Mouse (Mus musculus): ENCODE measurements around the gene Cerkl. TPM values are rescaled to one million over a fixed set of nuclear protein-coding genes. Genes with fewer than 3 reads are reported as not detected.

Cerkl gene
- polyA plus RNA-seq, 1 experiment from 2014 or later = 0.42 TPM

GRCm38 (mm10) chr2:79400045-79400444 lies 56.5 kb downstream of the Cerkl start:
- H3K4me2 ChIP-seq = no peak overlapping the region
- H3K36me3 ChIP-seq = no peaks in the 10 kb centered on the region
- no peaks in the 10 kb centered on the region for H3K9me3 ChIP-seq (replicated peaks)
- H3K4me3 ChIP-seq = no peak overlapping the region
- no peaks in the 10 kb centered on the region for H3K27me3 ChIP-seq
- 67% methylated on average over 4 of the region's 4 CpGs for WGBS
- H3K9ac ChIP-seq = no peak overlapping the region
- no peak overlapping the region for H3K27ac ChIP-seq
- ATAC-seq (replicated peaks; ENCODE audit: insufficient number of reproducible peaks, insufficient read depth, low FRiP score, low read depth) = no peak
- no peaks in the 10 kb centered on the region for H3K4me1 ChIP-seq (replicated peaks)

- no peak for ATAC-seq (replicated peaks; ENCODE audit: insufficient number of reproducible peaks, insufficient read depth, low FRiP score, low read depth)
- H3K9me3 ChIP-seq (replicated peaks) = no peaks in the 10 kb centered on the region
- H3K27ac ChIP-seq = no peak overlapping the region
- no peak overlapping the region for H3K9ac ChIP-seq
- H3K4me2 ChIP-seq = no peak overlapping the region
- H3K36me3 ChIP-seq = no peaks in the 10 kb centered on the region
- no peaks in the 10 kb centered on the region for H3K27me3 ChIP-seq
- H3K4me1 ChIP-seq (replicated peaks) = no peaks in the 10 kb centered on the region
- H3K4me3 ChIP-seq = no peak overlapping the region
- 57% methylated on average over 8 of the region's 8 CpGs for WGBS
Measured at GRCm38 (mm10) chr2:79399234-79400000, 57.2 kb downstream of the Cerkl start.

GRCm38 (mm10) chr2:79398831-79399230 lies 57.8 kb downstream of the Cerkl start:
- Histone ChIP-seq H3K36me3 (no peaks in the 10 kb centered on the region), H3K27me3 (no peaks in the 10 kb centered on the region), H3K4me3 (no peak overlapping the region), H3K9ac (no peak overlapping the region), H3K4me2 (no peak overlapping the region), H3K4me1 (replicated peaks) (no peaks in the 10 kb centered on the region), H3K9me3 (replicated peaks) (no peaks in the 10 kb centered on the region), H3K27ac (no peak overlapping the region)
- ATAC-seq (replicated peaks; ENCODE audit: insufficient number of reproducible peaks, insufficient read depth, low FRiP score, low read depth) = no peak
- 77% methylated on average over 5 of the region's 5 CpGs for WGBS

- ATAC-seq (replicated peaks; ENCODE audit: insufficient number of reproducible peaks, insufficient read depth, low FRiP score, low read depth) = no peak
- H3K4me1 ChIP-seq (replicated peaks) = no peaks in the 10 kb centered on the region
- H3K4me3 ChIP-seq = no peak overlapping the region
- no peak overlapping the region for H3K27ac ChIP-seq
- no peaks in the 10 kb centered on the region for H3K36me3 ChIP-seq
- 66% methylated on average over 2 of the region's 2 CpGs for WGBS
- H3K27me3 ChIP-seq = no peaks in the 10 kb centered on the region
- no peaks in the 10 kb centered on the region for H3K9me3 ChIP-seq (replicated peaks)
- H3K4me2 ChIP-seq = no peak overlapping the region
- H3K9ac ChIP-seq = no peak overlapping the region
Measured at GRCm38 (mm10) chr2:79398343-79398742, 58.2 kb downstream of the Cerkl start.

DNA sequence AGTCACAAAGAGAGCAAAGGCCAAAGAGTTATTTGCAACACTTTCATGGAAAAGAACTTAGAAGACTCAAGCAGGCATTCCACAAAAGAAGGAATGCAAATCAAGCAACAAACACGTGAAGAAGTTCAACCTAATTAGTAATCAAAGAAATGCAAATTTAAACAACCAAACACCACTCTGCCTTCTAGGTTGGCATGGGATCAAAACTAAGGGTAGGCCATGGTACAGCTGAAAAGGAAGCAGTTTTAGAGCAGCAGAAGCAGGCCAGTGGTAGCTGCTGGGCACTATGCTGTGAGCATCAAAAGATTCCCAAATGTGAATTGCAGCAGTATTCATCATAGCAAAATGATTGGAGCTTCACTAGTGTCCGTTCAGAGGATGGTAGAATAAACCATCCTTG lies 59.5 kb downstream of the Cerkl start:
- H3K27ac ChIP-seq = no peak overlapping the region
- 53% methylated on average over 2 of the region's 2 CpGs for WGBS
- H3K4me1 ChIP-seq (replicated peaks) = no peaks in the 10 kb centered on the region
- no peaks in the 10 kb centered on the region for H3K36me3 ChIP-seq
- no peak overlapping the region for H3K9ac ChIP-seq
- H3K27me3 ChIP-seq = no peaks in the 10 kb centered on the region
- no peaks in the 10 kb centered on the region for H3K9me3 ChIP-seq (replicated peaks)
- no peak for ATAC-seq (replicated peaks; ENCODE audit: insufficient number of reproducible peaks, insufficient read depth, low FRiP score, low read depth)
- H3K4me3 ChIP-seq = no peak overlapping the region
- no peak overlapping the region for H3K4me2 ChIP-seq

GRCm38 (mm10) chr2:79379087-79380041 lies 77.2 kb downstream of the Cerkl start:
- Histone ChIP-seq H3K9ac (no peak overlapping the region), H3K4me1 (replicated peaks) (no peaks in the 10 kb centered on the region), H3K4me2 (no peak overlapping the region), H3K9me3 (replicated peaks) (no peaks in the 10 kb centered on the region), H3K36me3 (no peaks in the 10 kb centered on the region), H3K27me3 (no peaks in the 10 kb centered on the region), H3K4me3 (no peak overlapping the region), H3K27ac (no peak overlapping the region)
- WGBS = 51% methylated on average over 12 of the region's 12 CpGs
- ATAC-seq (replicated peaks; ENCODE audit: insufficient number of reproducible peaks, insufficient read depth, low FRiP score, low read depth) = no peak

DNA sequence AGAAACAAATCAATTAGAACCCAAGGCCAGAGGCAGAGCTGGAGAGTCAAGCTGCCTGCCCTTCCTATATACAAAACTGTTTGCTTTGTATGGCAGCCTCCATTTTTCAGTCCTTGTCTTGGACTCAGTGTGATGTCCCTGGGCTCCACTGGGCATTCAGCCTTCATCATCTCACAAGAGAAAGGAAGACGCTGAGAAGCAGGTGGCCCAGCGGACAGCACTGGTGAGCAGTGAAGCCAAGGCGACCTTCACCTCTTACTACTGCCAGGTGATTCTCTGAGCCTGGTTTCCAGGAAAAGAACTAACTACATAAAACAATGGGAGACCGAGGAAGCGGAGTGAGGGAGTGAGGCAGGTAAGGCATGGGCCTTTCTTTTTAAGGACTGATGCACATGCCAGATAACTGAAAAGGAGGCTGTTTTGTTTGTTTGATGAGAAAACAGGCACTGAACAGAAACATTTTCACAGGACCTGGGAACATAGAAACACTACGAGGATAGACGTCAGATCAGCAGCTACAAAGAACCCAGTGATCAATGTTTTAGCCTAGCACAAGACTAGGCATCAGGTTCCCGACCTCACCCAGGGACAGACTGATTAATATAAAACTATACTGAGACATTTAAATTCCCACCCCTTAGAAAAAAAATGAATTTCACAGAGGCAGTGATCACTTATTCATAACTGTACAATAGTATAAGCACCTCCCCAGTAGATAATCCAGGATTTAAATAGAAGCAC lies 78.1 kb downstream of the Cerkl start:
- Histone ChIP-seq H3K4me3 (no peak overlapping the region), H3K36me3 (no peaks in the 10 kb centered on the region), H3K27me3 (no peaks in the 10 kb centered on the region), H3K9ac (no peak overlapping the region), H3K27ac (no peak overlapping the region), H3K4me2 (no peak overlapping the region), H3K4me1 (replicated peaks) (no peaks in the 10 kb centered on the region), H3K9me3 (replicated peaks) (no peaks in the 10 kb centered on the region)
- ATAC-seq (replicated peaks; ENCODE audit: insufficient number of reproducible peaks, insufficient read depth, low FRiP score, low read depth) = no peak
- WGBS = 75% methylated on average over 8 of the region's 8 CpGs

GRCm38 (mm10) chr2:79372486-79373200 lies 83.9 kb downstream of the Cerkl start:
- ATAC-seq (replicated peaks; ENCODE audit: insufficient number of reproducible peaks, insufficient read depth, low FRiP score, low read depth) = no peak
- WGBS = 42% methylated on average over 6 of the region's 6 CpGs

GRCm38 (mm10) chr2:79372154-79372467 lies 84.5 kb downstream of the Cerkl start:
- WGBS = 77% methylated on average over 2 of the region's 2 CpGs
- H3K27me3 ChIP-seq = no peaks in the 10 kb centered on the region

More at GRCm38 (mm10) chr2:79372486-79373200, 83.9 kb downstream of the Cerkl start:
- no peak overlapping the region for H3K27ac ChIP-seq
- H3K27me3 ChIP-seq = no peaks in the 10 kb centered on the region
- H3K36me3 ChIP-seq = no peaks in the 10 kb centered on the region
- no peaks in the 10 kb centered on the region for H3K4me1 ChIP-seq (replicated peaks)
- no peaks in the 10 kb centered on the region for H3K9me3 ChIP-seq (replicated peaks)
- no peak overlapping the region for H3K4me2 ChIP-seq
- no peak overlapping the region for H3K4me3 ChIP-seq
- no peak overlapping the region for H3K9ac ChIP-seq

DNA sequence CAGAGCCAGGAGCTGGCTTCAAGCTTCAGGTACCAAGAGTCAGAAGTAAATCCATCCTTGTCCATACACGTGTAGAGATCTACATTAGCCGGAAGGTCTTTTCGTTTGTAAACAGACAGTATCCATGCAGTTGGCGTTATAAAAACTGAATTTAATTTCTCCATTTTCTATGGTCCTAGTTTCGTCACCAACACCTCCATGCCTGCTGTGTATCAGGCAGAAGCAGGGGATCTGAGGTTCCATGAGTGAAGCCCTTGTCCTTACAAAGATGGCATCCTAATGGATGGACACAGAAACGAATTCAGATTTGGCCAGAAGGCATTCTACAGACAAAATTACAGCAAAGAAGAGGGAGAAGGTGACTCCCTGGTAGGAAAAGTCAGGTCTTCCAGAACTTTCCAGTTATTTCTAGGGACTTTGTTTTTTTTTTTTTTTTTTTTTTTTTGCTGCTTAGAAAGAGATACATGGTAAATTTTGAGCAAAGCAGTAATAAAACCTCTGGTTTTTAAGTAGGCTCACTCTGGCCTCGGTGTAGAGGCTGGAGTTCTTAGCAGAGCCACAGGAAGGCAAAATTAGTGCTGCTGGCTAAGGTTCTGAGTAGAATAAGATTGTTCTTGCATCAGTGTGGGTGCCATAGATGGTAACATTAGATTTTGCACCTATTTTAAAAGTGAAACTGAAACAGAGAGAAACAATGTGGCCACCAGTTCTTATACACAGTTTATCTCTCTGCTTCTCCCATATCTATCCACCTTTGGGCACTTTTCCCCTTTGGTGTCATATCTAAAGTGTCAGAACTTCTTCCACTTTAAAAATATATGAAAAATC lies 85.0 kb downstream of the Cerkl start:
- Histone ChIP-seq H3K27me3 (no peaks in the 10 kb centered on the region), H3K36me3 (no peaks in the 10 kb centered on the region), H3K27ac (no peak overlapping the region), H3K4me2 (no peak overlapping the region), H3K9ac (no peak overlapping the region), H3K4me3 (no peak overlapping the region), H3K4me1 (replicated peaks) (no peaks in the 10 kb centered on the region), H3K9me3 (replicated peaks) (no peaks in the 10 kb centered on the region)
- WGBS = 78% methylated on average over 7 of the region's 7 CpGs
- ATAC-seq (replicated peaks; ENCODE audit: insufficient number of reproducible peaks, insufficient read depth, low FRiP score, low read depth) = no peak

More at GRCm38 (mm10) chr2:79372154-79372467, 84.5 kb downstream of the Cerkl start:
- no peak overlapping the region for H3K4me2 ChIP-seq
- no peaks in the 10 kb centered on the region for H3K36me3 ChIP-seq
- no peak overlapping the region for H3K4me3 ChIP-seq
- H3K27ac ChIP-seq = no peak overlapping the region
- H3K9ac ChIP-seq = no peak overlapping the region
- no peak for ATAC-seq (replicated peaks; ENCODE audit: insufficient number of reproducible peaks, insufficient read depth, low FRiP score, low read depth)
- H3K9me3 ChIP-seq (replicated peaks) = no peaks in the 10 kb centered on the region
- H3K4me1 ChIP-seq (replicated peaks) = no peaks in the 10 kb centered on the region

Data from heart, embryonic 15.5 days (tissue).